Mouse (Mus musculus) heart, embryonic 15.5 days (tissue): ENCODE results near the gene Sfxn3. TPM values are rescaled to one million over a fixed set of nuclear protein-coding genes. Genes with fewer than 3 reads are reported as not detected.

Experiments
- polyA plus RNA-seq: library from polyadenylated mRNA; unstranded; fragments of >200 nt; fragmentation: Nextera tagmentation; extraction: Ambion mirVana; gene quantifications from 2 replicates; pipeline ENCODE4 v1.2.1, GENCODE M21; 2015

The Sfxn3 gene
- polyA plus RNA-seq, 1 experiment from 2014 or later: 16.1 TPM

Other genes starting within 250 kb of the Sfxn3 start
- 28.1 and 30.0 TPM in 2 replicates for gene Slf2, start 116.4 kb upstream of the Sfxn3 start, polyA plus RNA-seq
- 0.50 and 1.1 TPM in 2 replicates for gene Sema4g, start 58.4 kb upstream of the Sfxn3 start, polyA plus RNA-seq
- gene Twnk, start 41.8 kb upstream of the Sfxn3 start, polyA plus RNA-seq: 19.4 TPM in 2 replicates
- gene Mrpl43, start 41.1 kb upstream of the Sfxn3 start, polyA plus RNA-seq: 60.2 and 60.7 TPM in 2 replicates
- gene Lzts2, start 33.1 kb upstream of the Sfxn3 start, polyA plus RNA-seq: 44.5 and 56.9 TPM in 2 replicates
- 0.11 and 0.16 TPM in 2 replicates for gene Pdzd7, start 1.8 kb upstream of the Sfxn3 start, polyA plus RNA-seq
- gene Kazald1, start 27.7 kb downstream of the Sfxn3 start, polyA plus RNA-seq: 14.1 and 18.4 TPM in 2 replicates
- gene Tlx1, start 103.2 kb downstream of the Sfxn3 start, polyA plus RNA-seq: 0.28 and 0.40 TPM in 2 replicates
- gene Lbx1, start 188.3 kb downstream of the Sfxn3 start, polyA plus RNA-seq: not detected in 2 replicates